Mouse (Mus musculus): Measurements from ENCODE around the gene Jmjd1c. TPM values are rescaled to one million over a fixed set of nuclear protein-coding genes. Genes with fewer than 3 reads are reported as not detected.
A peak's percentile ranks its signal among the peaks of the same experiment; 100 is the strongest.

Gene Jmjd1c
- polyA plus RNA-seq, 1 experiment, result 11.0 TPM

DNA sequence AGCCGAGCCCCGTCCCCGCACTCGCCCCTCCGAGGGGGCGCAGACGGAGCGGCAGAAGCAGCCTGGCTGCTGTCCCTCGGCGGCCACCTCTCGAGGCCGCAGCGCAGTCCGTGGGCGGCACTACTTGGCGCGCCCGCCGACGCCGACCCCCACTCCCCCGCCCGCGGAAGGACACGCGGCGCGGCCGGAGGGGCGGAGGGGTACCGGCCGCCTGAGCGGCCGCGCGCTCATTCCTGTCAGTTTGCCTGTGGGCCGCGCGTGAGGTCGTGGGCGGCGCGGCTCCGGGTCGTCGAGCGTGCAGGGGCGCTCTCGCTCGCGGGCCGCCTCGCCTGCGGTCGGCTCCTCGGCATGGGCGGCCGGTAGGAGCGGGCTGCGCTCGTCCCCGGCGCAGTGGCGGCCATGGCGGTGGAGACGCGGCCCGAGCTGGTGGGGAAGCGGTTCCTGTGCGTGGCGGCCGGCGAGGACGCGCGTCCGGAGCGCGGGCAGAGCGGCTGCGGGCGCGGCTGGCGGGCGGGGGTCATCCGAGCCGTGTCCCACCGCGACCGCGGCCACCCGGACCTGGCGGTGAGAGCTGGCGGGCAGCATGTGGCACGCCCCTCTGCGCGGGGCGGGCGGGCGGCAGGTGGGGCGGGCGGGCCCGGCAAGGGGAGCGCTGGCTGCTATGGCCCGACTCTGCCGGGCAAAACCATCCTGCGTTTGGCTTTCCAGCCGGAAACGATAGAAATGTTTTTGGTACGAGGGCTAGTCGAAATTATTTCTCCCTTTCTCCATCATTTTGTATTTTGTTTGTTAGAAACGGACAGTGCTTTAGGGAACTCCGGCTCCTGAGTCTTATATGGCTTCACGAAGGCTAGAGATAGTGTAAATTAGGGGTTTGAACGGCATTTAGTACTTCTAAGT is 31.2 kb downstream of the Jmjd1c start:
- DNase-seq (ENCODE audit: low read depth), result no peak

- DNase-seq (ENCODE audit: low read depth), result no peak
These were observed 33.6 kb downstream of the Jmjd1c start for GRCm38 (mm10) chr10:67129531-67129930.

GRCm38 (mm10) chr10:67131709-67132108 is 35.8 kb downstream of the Jmjd1c start:
- no peak for DNase-seq (ENCODE audit: low read depth)

GRCm38 (mm10) chr10:67134322-67134721 is 38.4 kb downstream of the Jmjd1c start:
- DNase-seq (ENCODE audit: low read depth), result no peak

GRCm38 (mm10) chr10:67137437-67137836 is 41.5 kb downstream of the Jmjd1c start:
- DNase-seq (ENCODE audit: low read depth), result no peak

DNA sequence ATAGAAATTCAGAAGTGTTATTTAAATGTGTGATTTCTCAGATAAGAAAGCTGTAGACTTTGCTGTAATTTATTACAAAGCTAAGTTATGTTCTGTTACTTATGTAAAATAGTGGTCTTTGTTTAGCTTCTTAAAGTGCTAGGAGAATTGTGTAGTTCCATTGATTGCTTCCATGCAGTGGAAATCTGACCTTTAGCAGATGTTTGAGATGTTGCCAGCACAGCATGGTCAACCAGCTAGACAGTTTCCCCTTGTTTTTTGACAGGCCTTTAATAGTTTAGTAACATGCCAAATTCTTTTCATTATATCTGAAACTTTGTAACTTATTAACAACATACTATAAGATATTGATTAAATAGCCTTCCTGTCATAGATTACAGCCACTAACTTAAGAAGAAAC is 47.7 kb downstream of the Jmjd1c start:
- DNase-seq (ENCODE audit: low read depth), result no peak

DNA sequence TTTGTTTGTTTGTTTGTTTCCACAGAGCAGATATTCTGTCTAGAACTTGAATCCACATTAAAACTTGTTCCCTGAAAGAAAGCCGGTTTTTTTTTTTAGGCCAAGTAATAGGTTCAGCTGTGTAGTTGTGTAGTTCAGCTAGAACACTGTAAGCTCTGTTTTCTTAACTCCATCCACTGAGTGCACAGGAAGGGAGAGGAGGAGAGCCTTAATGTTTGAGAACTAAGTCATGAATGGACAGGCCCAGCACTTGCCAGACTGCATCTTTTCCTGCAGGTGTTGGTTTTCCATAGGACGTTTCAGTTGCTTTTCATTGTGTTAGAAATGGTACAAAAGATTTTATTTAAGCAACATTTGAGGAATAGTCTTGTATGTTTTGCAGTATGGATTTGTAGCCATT is 48.3 kb downstream of the Jmjd1c start:
- DNase-seq (ENCODE audit: low read depth), result no peak

- no peak for DNase-seq (ENCODE audit: low read depth)
These were observed 49.7 kb downstream of the Jmjd1c start for GRCm38 (mm10) chr10:67145623-67146022.

- no peak for DNase-seq (ENCODE audit: low read depth)
These were observed 55.8 kb downstream of the Jmjd1c start for GRCm38 (mm10) chr10:67151766-67152165.

DNA sequence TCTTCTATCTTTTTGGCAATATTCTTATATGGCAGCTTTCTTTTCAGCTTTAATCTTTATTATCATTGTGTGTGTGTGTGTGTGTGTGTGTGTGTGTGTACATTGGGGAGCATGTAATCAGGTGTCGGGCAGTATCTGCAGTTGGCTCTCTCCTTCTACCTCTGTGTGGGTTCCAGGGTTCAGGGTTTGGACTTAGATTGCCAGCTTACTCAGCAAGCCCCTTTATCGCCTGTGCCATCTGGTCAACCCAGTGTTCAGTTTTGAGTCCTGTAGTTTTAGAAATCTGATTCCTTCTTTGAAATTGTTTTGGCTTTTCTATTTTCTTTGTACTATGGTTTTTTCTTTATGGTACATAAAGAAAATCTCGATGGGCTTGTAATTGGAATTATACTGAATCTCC is 58.7 kb downstream of the Jmjd1c start:
- DNase-seq (ENCODE audit: low read depth), result no peak

DNA sequence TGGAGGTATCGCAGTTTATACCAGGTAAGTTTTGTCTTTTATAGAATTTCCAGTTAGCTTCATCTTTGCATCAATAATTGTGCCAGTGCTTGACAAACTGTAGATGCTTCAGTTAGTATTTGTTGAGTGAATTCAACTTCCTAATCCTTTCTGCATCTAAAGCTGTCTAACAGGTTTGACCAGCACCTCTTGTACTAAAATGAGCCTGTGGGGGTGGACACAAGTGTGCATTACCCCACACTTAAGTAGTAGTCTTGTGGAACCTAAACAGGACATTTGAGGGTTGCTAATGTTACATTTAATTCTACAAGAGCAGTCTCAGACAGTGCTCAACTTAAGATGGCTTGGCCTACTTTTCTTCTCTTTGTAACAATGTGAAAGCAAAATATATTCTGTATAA is 78.1 kb downstream of the Jmjd1c start:
- DNase-seq (ENCODE audit: low read depth), result peak; percentile 77

DNA sequence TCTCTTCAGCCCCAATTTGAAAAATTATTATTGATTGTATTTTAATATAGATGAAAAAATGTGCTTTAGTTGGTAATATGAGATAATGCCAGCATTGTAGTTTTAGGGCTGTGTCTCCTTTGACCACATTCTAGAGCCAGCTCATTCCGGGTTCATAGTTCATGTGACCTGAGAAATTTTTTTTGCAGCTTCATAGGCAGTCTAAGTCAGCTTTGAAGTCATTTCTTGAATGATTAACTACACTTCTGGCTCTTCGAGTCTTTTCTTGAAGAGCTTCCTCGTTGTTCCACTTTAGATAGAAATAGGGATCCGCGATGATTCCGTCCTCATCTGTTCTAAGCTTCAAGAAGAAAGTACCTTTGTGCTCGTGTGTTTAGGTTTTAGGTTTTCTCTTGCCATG is 80.1 kb downstream of the Jmjd1c start:
- no peak for DNase-seq (ENCODE audit: low read depth)

DNA sequence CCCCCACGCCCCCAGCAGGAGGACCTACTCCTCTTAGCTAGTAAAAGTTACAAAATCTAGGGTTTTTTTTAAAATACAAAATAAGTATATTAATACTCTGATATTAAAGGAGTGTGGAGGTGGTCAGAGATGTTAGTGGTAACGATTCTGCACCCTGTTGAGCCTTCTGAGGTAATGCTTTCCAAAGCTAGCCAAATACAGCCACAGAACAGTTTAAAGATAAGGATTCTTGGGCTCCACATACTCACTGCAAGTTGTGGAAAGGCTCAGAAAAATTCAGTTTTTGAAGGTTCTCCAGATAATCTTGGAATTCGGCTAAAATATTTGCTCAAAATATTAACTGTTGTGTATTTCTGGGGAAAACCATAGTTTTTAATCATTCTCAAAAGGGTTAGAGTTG is 81.0 kb downstream of the Jmjd1c start:
- DNase-seq (ENCODE audit: low read depth), result no peak

- DNase-seq (ENCODE audit: low read depth), result no peak
These were observed 81.5 kb downstream of the Jmjd1c start for GRCm38 (mm10) chr10:67177410-67177809.

- no peak for DNase-seq (ENCODE audit: low read depth)
These were observed 84.1 kb downstream of the Jmjd1c start for GRCm38 (mm10) chr10:67180021-67180420.

- DNase-seq (ENCODE audit: low read depth), result no peak
These were observed 84.9 kb downstream of the Jmjd1c start for GRCm38 (mm10) chr10:67180799-67181198.

DNA sequence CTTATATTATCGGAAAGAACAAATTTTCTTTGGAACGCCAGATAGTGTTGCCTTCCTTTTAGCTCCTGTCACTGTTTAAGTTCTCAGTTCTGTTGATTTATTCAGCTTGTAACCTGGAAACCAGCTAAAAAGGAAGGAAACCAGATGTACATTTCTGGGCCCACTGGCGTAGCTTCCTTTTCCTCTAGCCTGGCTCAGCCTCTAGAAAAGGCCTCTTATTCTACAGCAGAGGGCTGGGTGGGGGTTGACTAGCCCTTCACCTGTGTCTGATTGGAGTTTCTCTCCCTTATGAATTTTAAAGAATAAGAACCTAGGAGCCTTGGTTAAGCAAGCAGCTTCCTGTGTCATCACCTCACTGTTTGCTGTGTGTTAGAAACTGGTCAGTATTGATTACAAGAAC is 86.7 kb downstream of the Jmjd1c start:
- DNase-seq (ENCODE audit: low read depth), result no peak

DNA sequence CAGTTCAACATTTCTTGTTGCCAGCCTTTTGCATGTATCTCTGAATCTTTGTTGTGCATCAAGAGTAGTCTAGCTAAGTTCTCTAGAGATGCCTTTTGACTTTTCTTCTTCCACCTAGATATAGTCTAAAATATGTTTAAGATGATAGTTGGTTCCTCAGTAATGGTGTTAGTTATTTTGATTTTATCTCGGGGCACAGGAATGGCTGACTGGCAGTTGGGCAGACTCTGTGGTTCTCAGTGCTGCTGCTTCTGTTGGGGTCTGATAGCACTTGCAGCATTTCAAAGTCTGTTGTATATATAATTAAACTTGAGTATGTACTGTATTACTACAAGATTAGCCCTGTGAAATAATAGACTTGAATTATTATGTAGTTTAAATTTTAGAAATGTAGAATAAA is 87.2 kb downstream of the Jmjd1c start:
- DNase-seq (ENCODE audit: low read depth), result no peak

DNA sequence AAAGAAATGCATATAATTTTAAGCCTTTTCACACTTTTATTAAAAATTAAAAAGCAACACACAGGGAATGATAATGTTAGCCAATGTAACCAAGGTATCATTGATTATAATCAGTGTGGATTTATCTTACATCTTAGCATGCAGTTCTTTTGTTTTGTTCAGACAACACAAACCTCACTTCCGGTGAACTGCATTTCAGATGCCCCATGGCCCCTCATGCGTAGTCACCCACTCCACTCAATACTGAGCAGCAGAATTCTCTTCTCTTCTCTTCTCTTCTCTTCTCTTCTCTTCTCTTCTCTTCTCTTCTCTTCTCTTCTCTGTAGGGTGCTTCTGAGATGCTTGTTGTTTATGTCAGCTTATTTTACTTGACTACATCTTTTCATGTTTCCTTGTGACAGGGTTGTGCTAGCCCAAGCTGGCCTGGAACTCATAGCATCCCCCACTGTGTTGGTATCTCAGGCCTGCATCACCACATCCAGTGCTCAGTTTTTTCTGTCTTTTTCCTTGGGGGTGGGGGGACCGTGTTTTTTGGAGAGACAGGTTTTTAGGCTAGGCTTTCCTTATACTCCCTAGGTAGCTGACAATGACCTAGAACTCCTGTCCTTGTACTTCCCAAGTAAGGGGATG is 88.6 kb downstream of the Jmjd1c start:
- DNase-seq (ENCODE audit: low read depth), result no peak

- DNase-seq (ENCODE audit: low read depth), result peak; percentile 80
These were observed 89.7 kb downstream of the Jmjd1c start for GRCm38 (mm10) chr10:67185491-67186081.

- DNase-seq (ENCODE audit: low read depth), result no peak
These were observed 90.6 kb downstream of the Jmjd1c start for GRCm38 (mm10) chr10:67186489-67186888.

- DNase-seq (ENCODE audit: low read depth), result no peak
These were observed 91.1 kb downstream of the Jmjd1c start for GRCm38 (mm10) chr10:67187001-67187453.

DNA sequence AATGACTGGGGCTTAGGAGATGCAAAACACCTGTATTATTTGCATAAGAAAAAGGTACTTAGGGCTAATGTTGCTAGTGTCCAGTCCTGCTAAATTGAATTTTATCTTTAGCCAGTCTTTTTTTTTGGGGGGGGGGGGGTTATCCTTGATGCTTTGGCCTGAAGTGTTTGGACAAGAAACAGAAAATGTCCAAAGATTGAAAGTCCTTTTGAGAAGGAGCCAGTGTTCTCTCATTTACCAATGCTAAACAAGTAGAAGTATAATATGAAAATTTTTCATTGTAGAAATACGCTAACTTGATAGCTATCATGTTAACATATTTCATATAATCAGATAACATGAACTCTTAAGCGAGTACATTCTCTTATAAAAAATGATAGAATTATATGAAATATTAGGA is 92.0 kb downstream of the Jmjd1c start:
- DNase-seq (ENCODE audit: low read depth), result no peak

Measured in gonadal fat pad, adult 2 months (tissue).